Mouse (Mus musculus) kidney, embryonic 15.5 days (tissue): ENCODE measurements at regions not wholly inside any gene's neighbourhood (a gene's known extent, or its start where the extent isn't known, plus 50 kb on each side); places are given as distances from the start of the nearest gene placed in this dataset.

Experiments
- ATAC-seq: fragments of 200-750 bp; cut with Nextera tagmentation; replicated peaks from 2 replicates; pipeline ENCODE4 v1.8.0; 2017; ENCODE audit warnings: moderate TSS enrichment; ENCODE audit not compliant: low FRiP score
- H3K27ac ChIP-seq: fragments of 300-500 bp; sonication (generic); 2 replicates; pipeline ENCODE4 v1.5.1; 2015; ENCODE audit warnings: mild to moderate bottlenecking, inconsistent platforms
- H3K27me3 ChIP-seq: fragments of 300-500 bp; sonication (generic); 2 replicates; pipeline ENCODE4 v1.6.1; 2015; ENCODE audit warnings: inconsistent platforms
- H3K36me3 ChIP-seq: fragments of 300-500 bp; sonication (generic); 2 replicates; pipeline ENCODE4 v1.6.1; 2015; ENCODE audit warnings: inconsistent platforms
- H3K4me1 ChIP-seq: fragments of 300-500 bp; sonication (generic); 2 replicates; pipeline ENCODE4 v1.6.1; 2015; ENCODE audit warnings: inconsistent platforms
- H3K4me2 ChIP-seq: fragments of 300-500 bp; sonication (generic); 2 replicates; pipeline ENCODE4 v1.6.1; 2015; ENCODE audit warnings: moderate library complexity, mild to moderate bottlenecking, inconsistent platforms
- H3K4me3 ChIP-seq: fragments of 300-500 bp; sonication (generic); replicated peaks from 2 replicates; pipeline ENCODE4 v1.5.1; 2015; ENCODE audit warnings: mild to moderate bottlenecking, inconsistent platforms
- H3K9ac ChIP-seq: fragments of 300-500 bp; sonication (generic); 2 replicates; pipeline ENCODE4 v1.6.1; 2015; ENCODE audit warnings: mild to moderate bottlenecking, inconsistent platforms
- H3K9me3 ChIP-seq: fragments of 300-500 bp; sonication (generic); replicated peaks from 2 replicates; pipeline ENCODE4 v1.6.1; 2016; ENCODE audit warnings: inconsistent platforms
- WGBS: fragments of 180-500 bp; shearing (Covaris S2); methylation state at CpG from one replicate; pipeline ENCODE4 v1.1.7; 2015; ENCODE audit warnings: mixed read lengths; 5-methylcytosine and 5-hydroxymethylcytosine counted together

GRCm38 (mm10) chr3:56859841-56860240, 441.9 kb downstream of the Tm4sf1 start:
- Histone ChIP-seq H3K4me1 (no peaks in the 10 kb centered on the region), H3K4me3 (no peak overlapping the region), H3K36me3 (no peaks in the 10 kb centered on the region), H3K27me3 (no peaks in the 10 kb centered on the region), H3K9me3 (no peaks in the 10 kb centered on the region), H3K4me2 (no peak overlapping the region), H3K9ac (no peak overlapping the region), H3K27ac (no peak overlapping the region)
- 95% methylated on average over 9 of the region's 9 CpGs for WGBS
- ATAC-seq: no peak

- ATAC-seq: no peak
Observed at GRCm38 (mm10) chr3:56845462-56845770, 456.4 kb downstream of the Tm4sf1 start.

GRCm38 (mm10) chr3:56844681-56845461, 456.9 kb downstream of the Tm4sf1 start:
- no peak for ATAC-seq
- H3K36me3 ChIP-seq: no peaks in the 10 kb centered on the region
- no peak overlapping the region for H3K4me2 ChIP-seq
- no peak overlapping the region for H3K9ac ChIP-seq
- no peaks in the 10 kb centered on the region for H3K27me3 ChIP-seq
- H3K27ac ChIP-seq: no peak overlapping the region
- WGBS: 63% methylated on average over 6 of the region's 6 CpGs
- no peaks in the 10 kb centered on the region for H3K4me1 ChIP-seq
- no peaks in the 10 kb centered on the region for H3K9me3 ChIP-seq
- H3K4me3 ChIP-seq: no peak overlapping the region

More at GRCm38 (mm10) chr3:56845462-56845770, 456.4 kb downstream of the Tm4sf1 start:
- H3K36me3 ChIP-seq: no peaks in the 10 kb centered on the region
- no peak overlapping the region for H3K4me2 ChIP-seq
- H3K9ac ChIP-seq: no peak overlapping the region
- no peaks in the 10 kb centered on the region for H3K27me3 ChIP-seq
- 95% methylated on average over 1 of the region's 1 CpGs for WGBS
- H3K4me3 ChIP-seq: no peak overlapping the region
- H3K9me3 ChIP-seq: no peaks in the 10 kb centered on the region
- no peaks in the 10 kb centered on the region for H3K4me1 ChIP-seq
- H3K27ac ChIP-seq: no peak overlapping the region

- no peaks in the 10 kb centered on the region for H3K9me3 ChIP-seq
- 84% methylated on average over 3 of the region's 3 CpGs for WGBS
Observed at GRCm38 (mm10) chr3:56837176-56837575, 464.6 kb downstream of the Tm4sf1 start.

GRCm38 (mm10) chr3:56830315-56831097, 471.3 kb downstream of the Tm4sf1 start:
- no peaks in the 10 kb centered on the region for H3K9me3 ChIP-seq
- no peak overlapping the region for H3K9ac ChIP-seq
- H3K4me2 ChIP-seq: no peak overlapping the region
- no peak overlapping the region for H3K27ac ChIP-seq
- ATAC-seq: no peak
- no peaks in the 10 kb centered on the region for H3K36me3 ChIP-seq
- no peak overlapping the region for H3K4me3 ChIP-seq
- H3K27me3 ChIP-seq: no peaks in the 10 kb centered on the region
- WGBS: 80% methylated on average over 4 of the region's 4 CpGs
- no peaks in the 10 kb centered on the region for H3K4me1 ChIP-seq

More at GRCm38 (mm10) chr3:56837176-56837575, 464.6 kb downstream of the Tm4sf1 start:
- no peak overlapping the region for H3K4me3 ChIP-seq
- ATAC-seq: no peak
- H3K9ac ChIP-seq: no peak overlapping the region
- H3K27me3 ChIP-seq: no peaks in the 10 kb centered on the region
- no peak overlapping the region for H3K27ac ChIP-seq
- no peak overlapping the region for H3K4me2 ChIP-seq
- no peaks in the 10 kb centered on the region for H3K36me3 ChIP-seq
- no peaks in the 10 kb centered on the region for H3K4me1 ChIP-seq

GRCm38 (mm10) chr3:56824157-56824556, 477.6 kb downstream of the Tm4sf1 start:
- no peak overlapping the region for H3K4me3 ChIP-seq
- no peaks in the 10 kb centered on the region for H3K9me3 ChIP-seq
- H3K27me3 ChIP-seq: no peaks in the 10 kb centered on the region
- ATAC-seq: no peak
- H3K9ac ChIP-seq: no peak overlapping the region
- H3K4me2 ChIP-seq: no peak overlapping the region
- H3K36me3 ChIP-seq: no peaks in the 10 kb centered on the region
- WGBS: 87% methylated on average over 4 of the region's 4 CpGs
- no peak overlapping the region for H3K27ac ChIP-seq
- no peaks in the 10 kb centered on the region for H3K4me1 ChIP-seq

- Histone ChIP-seq H3K9ac (no peak overlapping the region), H3K4me2 (no peak overlapping the region), H3K36me3 (no peaks in the 10 kb centered on the region), H3K9me3 (no peaks in the 10 kb centered on the region), H3K27me3 (no peaks in the 10 kb centered on the region), H3K4me3 (no peak overlapping the region), H3K4me1 (no peaks in the 10 kb centered on the region), H3K27ac (no peak overlapping the region)
- ATAC-seq: no peak
- WGBS: 83% methylated on average over 1 of the region's 1 CpGs
Observed at GRCm38 (mm10) chr3:56810548-56811071, 491.2 kb downstream of the Tm4sf1 start.

GRCm38 (mm10) chr3:56793054-56793453, 508.7 kb downstream of the Tm4sf1 start:
- Histone ChIP-seq H3K9me3 (no peaks in the 10 kb centered on the region), H3K36me3 (no peaks in the 10 kb centered on the region), H3K4me1 (no peaks in the 10 kb centered on the region), H3K9ac (no peak overlapping the region), H3K27ac (no peak overlapping the region), H3K4me3 (no peak overlapping the region), H3K27me3 (no peaks in the 10 kb centered on the region), H3K4me2 (no peak overlapping the region)
- no peak for ATAC-seq
- WGBS: 73% methylated on average over 1 of the region's 1 CpGs

- Histone ChIP-seq H3K4me3 (no peak overlapping the region), H3K4me1 (no peaks in the 10 kb centered on the region), H3K36me3 (no peaks in the 10 kb centered on the region), H3K9me3 (no peaks in the 10 kb centered on the region), H3K27me3 (no peaks in the 10 kb centered on the region), H3K4me2 (no peak overlapping the region), H3K9ac (no peak overlapping the region), H3K27ac (no peak overlapping the region)
- ATAC-seq: no peak
- 42% methylated on average over 3 of the region's 3 CpGs for WGBS
Observed at GRCm38 (mm10) chr3:56789155-56789554, 512.6 kb downstream of the Tm4sf1 start.

GRCm38 (mm10) chr3:56773920-56774319, 527.9 kb downstream of the Tm4sf1 start:
- Histone ChIP-seq H3K27me3 (no peaks in the 10 kb centered on the region), H3K27ac (no peak overlapping the region), H3K36me3 (no peaks in the 10 kb centered on the region), H3K4me2 (no peak overlapping the region), H3K4me3 (no peak overlapping the region), H3K9ac (no peak overlapping the region), H3K9me3 (no peaks in the 10 kb centered on the region), H3K4me1 (no peaks in the 10 kb centered on the region)
- no peak for ATAC-seq
- WGBS: 90% methylated on average over 5 of the region's 5 CpGs

- no peak overlapping the region for H3K4me3 ChIP-seq
- H3K9ac ChIP-seq: no peak overlapping the region
- no peak for ATAC-seq
- no peaks in the 10 kb centered on the region for H3K27me3 ChIP-seq
- no peaks in the 10 kb centered on the region for H3K9me3 ChIP-seq
- WGBS: 82% methylated on average over 2 of the region's 2 CpGs
- no peak overlapping the region for H3K27ac ChIP-seq
- H3K36me3 ChIP-seq: no peaks in the 10 kb centered on the region
- no peak overlapping the region for H3K4me2 ChIP-seq
- no peaks in the 10 kb centered on the region for H3K4me1 ChIP-seq
Observed at GRCm38 (mm10) chr3:56770225-56770624, 531.6 kb downstream of the Tm4sf1 start.

GRCm38 (mm10) chr3:56767133-56767532, 534.7 kb downstream of the Tm4sf1 start:
- whole genome bisulfite sequencing: 77% methylated on average over 3 of the region's 3 CpGs
- ATAC-seq: no peak

More at GRCm38 (mm10) chr3:56767133-56767532, 534.7 kb downstream of the Tm4sf1 start:
- Histone ChIP-seq H3K27ac (no peak overlapping the region), H3K4me1 (no peaks in the 10 kb centered on the region), H3K9me3 (no peaks in the 10 kb centered on the region), H3K9ac (no peak overlapping the region), H3K4me2 (no peak overlapping the region), H3K36me3 (no peaks in the 10 kb centered on the region), H3K27me3 (no peaks in the 10 kb centered on the region), H3K4me3 (no peak overlapping the region)
